Mouse (Mus musculus) CD4-positive, CD25-positive, alpha-beta regulatory T cell (primary cell): ENCODE results near the gene Ubqlnl. TPM values are rescaled to one million over a fixed set of nuclear protein-coding genes. Genes with fewer than 3 reads are reported as not detected.

Experiments used
- polyA plus RNA-seq: library from polyadenylated mRNA; unstranded; fragments of 100-300 nt; shearing (Covaris generic); gene quantifications from one replicate; pipeline ENCODE4 v1.2.1, GENCODE M21; 2017

Gene Ubqlnl
- not detected for polyA plus RNA-seq

DNA sequence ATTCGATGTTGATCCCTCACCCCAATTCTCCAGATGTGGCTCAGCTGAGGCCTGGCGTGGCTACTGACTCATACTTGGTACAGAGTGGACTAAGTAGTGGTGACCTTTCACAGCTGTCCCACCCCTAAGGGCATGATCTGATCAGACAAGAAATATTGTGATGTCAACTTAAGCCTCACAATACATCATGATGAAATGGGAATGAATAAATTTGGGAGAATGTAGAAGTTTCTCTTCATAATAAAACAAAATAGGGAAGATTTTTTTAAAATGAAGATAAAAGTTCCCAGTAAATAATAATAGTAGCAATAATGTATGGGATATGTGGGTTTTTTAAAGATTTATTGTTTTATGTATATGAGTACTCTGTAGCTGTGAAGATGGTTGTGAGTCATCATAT lies at the start of gene Ubqlnl:
Gene Ubqlnl, minus strand, starts transcription at position 101 of the 400 bp plus-strand sequence.

GRCm38 (mm10) chr7:104195885-104196284 lies 45.5 kb upstream of the Ubqlnl start, which contains the start of gene Olfr649:
Gene Olfr649 (minus strand): TSS chr7:104195985.

GRCm38 (mm10) chr7:104183292-104183691 lies 32.9 kb upstream of the Ubqlnl start, which contains the start of gene Olfr648:
Gene Olfr648 (minus strand): TSS chr7:104183392.

GRCm38 (mm10) chr7:104143179-104143578 lies 7.2 kb downstream of the Ubqlnl start, which contains the start of gene Ubqln3:
Gene Ubqln3 (minus strand): TSS chr7:104143279.

GRCm38 (mm10) chr7:104137305-104137704 lies 13.1 kb downstream of the Ubqlnl start, which contains the start of gene Olfr643:
Gene Olfr643 (minus strand): TSS chr7:104137405.

DNA sequence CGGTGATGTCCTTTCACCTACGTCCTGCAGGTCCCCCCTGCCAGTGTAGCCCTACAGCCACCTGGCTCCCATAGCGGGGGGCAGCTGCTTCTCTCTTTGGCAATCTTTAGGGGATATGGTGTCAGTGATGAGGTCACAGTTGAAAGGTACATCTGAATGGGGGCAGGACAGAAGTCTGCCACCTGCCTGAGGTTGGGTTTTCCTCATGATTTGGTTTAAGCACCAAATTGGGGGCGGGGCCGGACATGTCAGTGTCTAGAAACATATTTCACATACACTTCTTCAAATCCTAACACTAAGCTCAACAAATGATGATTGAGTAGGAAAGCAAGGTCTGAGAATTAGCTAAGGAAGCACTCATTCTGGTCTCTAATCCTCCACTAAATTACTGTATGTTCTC lies 20.6 kb downstream of the Ubqlnl start, which contains the start of gene Ubqln5:
Gene Ubqln5, minus strand, starts transcription at position 101 of the 400 bp plus-strand sequence.

GRCm38 (mm10) chr7:104104757-104104972 lies 45.7 kb downstream of the Ubqlnl start, which contains the start of gene Olfr646:
Gene Olfr646 (plus strand): TSS chr7:104104873.

Other genes starting within 250 kb of the Ubqlnl start
- gene Olfr65, start 247.1 kb downstream of the Ubqlnl start, polyA plus RNA-seq = not detected
- gene Olfr631, start 221.7 kb downstream of the Ubqlnl start, polyA plus RNA-seq = not detected
- gene Olfr632, start 216.2 kb downstream of the Ubqlnl start, polyA plus RNA-seq = not detected
- gene Olfr633, start 206.1 kb downstream of the Ubqlnl start, polyA plus RNA-seq = not detected
- 0.02 TPM for gene Olfr635, start 179.4 kb downstream of the Ubqlnl start, polyA plus RNA-seq
- gene Olfr638, start 151.8 kb downstream of the Ubqlnl start, polyA plus RNA-seq = not detected
- 0.02 TPM for gene Olfr639, start 133.3 kb downstream of the Ubqlnl start, polyA plus RNA-seq
- not detected for gene Olfr640, start 125.0 kb downstream of the Ubqlnl start, polyA plus RNA-seq
- gene Olfr641, start 115.1 kb downstream of the Ubqlnl start, polyA plus RNA-seq = not detected
- gene Olfr642, start 97.9 kb downstream of the Ubqlnl start, polyA plus RNA-seq = not detected
- not detected for gene 4930516K23Rik, start 89.1 kb downstream of the Ubqlnl start, polyA plus RNA-seq
- not detected for gene Olfr644, start 78.7 kb downstream of the Ubqlnl start, polyA plus RNA-seq
- not detected for gene Olfr645, start 65.1 kb downstream of the Ubqlnl start, polyA plus RNA-seq
- gene Olfr646, start 45.7 kb downstream of the Ubqlnl start, polyA plus RNA-seq = not detected
- not detected for gene Ubqln5, start 20.7 kb downstream of the Ubqlnl start, polyA plus RNA-seq
- gene Olfr643, start 13.2 kb downstream of the Ubqlnl start, polyA plus RNA-seq = not detected
- gene Ubqln3, start 7.3 kb downstream of the Ubqlnl start, polyA plus RNA-seq = not detected
- gene Olfm5, start 14.3 kb upstream of the Ubqlnl start, polyA plus RNA-seq = not detected
- gene Olfr648, start 32.8 kb upstream of the Ubqlnl start, polyA plus RNA-seq = 0.17 TPM
- not detected for gene Olfr649, start 45.4 kb upstream of the Ubqlnl start, polyA plus RNA-seq
- gene Trim6, start 68.2 kb upstream of the Ubqlnl start, polyA plus RNA-seq = 1.9 TPM
- 46.0 TPM for gene Trim34a, start 93.9 kb upstream of the Ubqlnl start, polyA plus RNA-seq
- gene Trim5, start 137.5 kb upstream of the Ubqlnl start, polyA plus RNA-seq = 37.0 TPM
- gene Trim12a, start 164.9 kb upstream of the Ubqlnl start, polyA plus RNA-seq = 153 TPM
- gene Trim34b, start 178.9 kb upstream of the Ubqlnl start, polyA plus RNA-seq = 1.8 TPM
- gene Trim12c, start 202.8 kb upstream of the Ubqlnl start, polyA plus RNA-seq = 26.2 TPM
- gene Trim30b, start 219.3 kb upstream of the Ubqlnl start, polyA plus RNA-seq = 1.3 TPM